Mouse (Mus musculus) MEL (cell line): Measurements from ENCODE around the gene Mthfd1l. TPM values are rescaled to one million over a fixed set of nuclear protein-coding genes. Genes with fewer than 3 reads are reported as not detected.

Experiments
- DNase-seq: peaks from one replicate; pipeline ENCODE4 v3.0.0; 2011; ENCODE audit warnings: low read depth, low spot score
- H3K27ac ChIP-seq: 2 replicates; pipeline ENCODE4 v1.5.1; 2012; ENCODE audit warnings: low read depth, mild to moderate bottlenecking, control low read depth, low read length, moderate library complexity; ENCODE audit not compliant: control insufficient read depth
- H3K27me3 ChIP-seq, 2 experiments: fragments of 150-350 bp in 1 of 2; sonication (generic) in 1 of 2; 2 replicates each; pipeline ENCODE4 v1.6.1; 2012; ENCODE audit warnings: low read length in 2 of 2, mild to moderate bottlenecking in 2 of 2, improper control_type of control experiment in 1 of 2, moderate library complexity in 1 of 2; ENCODE audit not compliant: insufficient read depth in 2 of 2, control insufficient read depth in 1 of 2
- H3K36me3 ChIP-seq, 2 experiments: 2 replicates each; pipeline ENCODE4 v1.6.1; 2012 to 2014; ENCODE audit warnings: low read length in 2 of 2, improper control_type of control experiment in 1 of 2, inconsistent platforms in 1 of 2, mild to moderate bottlenecking in 1 of 2; ENCODE audit not compliant: insufficient read depth in 2 of 2, control insufficient read depth in 1 of 2
- H3K4me1 ChIP-seq, 2 experiments: fragments of 150-350 bp in 1 of 2; sonication (generic) in 1 of 2; 2 replicates each; pipeline ENCODE4 v1.6.1; 2012; ENCODE audit warnings: low read length in 2 of 2, improper control_type of control experiment in 1 of 2, mild to moderate bottlenecking in 1 of 2; ENCODE audit not compliant: insufficient read depth in 2 of 2, control insufficient read depth in 1 of 2
- H3K4me3 ChIP-seq, 2 experiments: fragments of 150-350 bp in 1 of 2; sonication (generic) in 1 of 2; 2 replicates each; pipeline ENCODE4 v1.5.1; 2012; ENCODE audit warnings: low read depth in 2 of 2, low read length in 2 of 2, mild to moderate bottlenecking in 2 of 2, moderate library complexity in 2 of 2, control low read depth in 1 of 2, improper control_type of control experiment in 1 of 2; ENCODE audit not compliant: control insufficient read depth in 1 of 2, insufficient read depth in 1 of 2
- H3K79me2 ChIP-seq: 2 replicates; pipeline ENCODE4 v1.6.1; 2012; ENCODE audit warnings: mild to moderate bottlenecking, low read length, moderate library complexity; ENCODE audit not compliant: control insufficient read depth, poor library complexity, insufficient read depth
- H3K9ac ChIP-seq: 2 replicates; pipeline ENCODE4 v1.6.1; 2012; ENCODE audit warnings: low read depth, mild to moderate bottlenecking, control low read depth, low read length, moderate library complexity; ENCODE audit not compliant: control insufficient read depth, poor library complexity, severe bottlenecking
- H3K9me3 ChIP-seq: fragments of 150-350 bp; sonication (generic); replicated peaks from 2 replicates; pipeline ENCODE4 v1.6.1; 2012; ENCODE audit warnings: mild to moderate bottlenecking, low read length, improper control_type of control experiment, moderate library complexity; ENCODE audit not compliant: insufficient read depth
- BHLHE40 ChIP-seq: IDR thresholded peaks from 2 replicates; pipeline ENCODE4 v1.6.1; 2012; ENCODE audit warnings: low read depth, mild to moderate bottlenecking, inconsistent platforms, low read length, improper control_type of control experiment, borderline replicate concordance
- CTCF ChIP-seq, 3 experiments: IDR thresholded peaks in 2 of 3; conservative IDR thresholded peaks in 1 of 3; 2 replicates each; pipeline ENCODE4 v1.5.1; 2011 to 2012; ENCODE audit warnings: low read length in 3 of 3, low read depth in 2 of 3, mild to moderate bottlenecking in 2 of 3, improper control_type of control experiment in 1 of 3, inconsistent platforms in 1 of 3, mixed read lengths in 1 of 3, moderate library complexity in 1 of 3; ENCODE audit not compliant: control insufficient read depth in 1 of 3, insufficient read depth in 1 of 3, poor library complexity in 1 of 3, severe bottlenecking in 1 of 3
- EP300 ChIP-seq, 2 experiments: IDR thresholded peaks; 2 replicates each; pipeline ENCODE4 v1.6.1; 2011; ENCODE audit warnings: improper control_type of control experiment in 2 of 2, low read length in 2 of 2, low read depth in 1 of 2, mild to moderate bottlenecking in 1 of 2
- ETS1 ChIP-seq: IDR thresholded peaks from 2 replicates; pipeline ENCODE4 v1.6.1; 2012; ENCODE audit warnings: low read depth, mild to moderate bottlenecking, inconsistent platforms, low read length, improper control_type of control experiment, moderate library complexity
- MAFK ChIP-seq: IDR thresholded peaks from 2 replicates; pipeline ENCODE4 v1.6.1; 2011; ENCODE audit warnings: low read depth, mild to moderate bottlenecking, low read length, improper control_type of control experiment, borderline replicate concordance
- MAX ChIP-seq: IDR thresholded peaks from 2 replicates; pipeline ENCODE4 v1.6.1; 2011; ENCODE audit warnings: low read length, improper control_type of control experiment
- MAZ ChIP-seq: IDR thresholded peaks from 2 replicates; pipeline ENCODE4 v1.6.1; 2012; ENCODE audit warnings: low read depth, mild to moderate bottlenecking, inconsistent platforms, low read length, improper control_type of control experiment
- MYC ChIP-seq: IDR thresholded peaks from 2 replicates; pipeline ENCODE4 v1.6.1; 2011; ENCODE audit warnings: low read depth, mild to moderate bottlenecking, low read length, improper control_type of control experiment, moderate library complexity
- NELFE ChIP-seq: IDR thresholded peaks from 2 replicates; pipeline ENCODE4 v1.6.1; 2011; ENCODE audit warnings: low read depth, low read length, improper control_type of control experiment
- POLR2AphosphoS2 ChIP-seq: IDR thresholded peaks from 2 replicates; pipeline ENCODE4 v1.6.1; 2011; ENCODE audit warnings: low read length, improper control_type of control experiment
- RCOR1 ChIP-seq: IDR thresholded peaks from 2 replicates; pipeline ENCODE4 v1.6.1; 2012; ENCODE audit warnings: low read depth, mild to moderate bottlenecking, inconsistent platforms, low read length, improper control_type of control experiment
- TCF12 ChIP-seq: IDR thresholded peaks from 2 replicates; pipeline ENCODE4 v1.6.1; 2014; ENCODE audit warnings: low read depth, mild to moderate bottlenecking, inconsistent platforms, low read length, improper control_type of control experiment, moderate library complexity
- ZC3H11A ChIP-seq: IDR thresholded peaks from 2 replicates; pipeline ENCODE4 v1.6.1; 2012; ENCODE audit warnings: low read depth, mild to moderate bottlenecking, inconsistent platforms, low read length, improper control_type of control experiment
- polyA plus RNA-seq, 2 experiments: library from polyadenylated mRNA; stranded (reverse) in 1 of 2; unstranded in 1 of 2; fragments of >175 nt in 1 of 2; fragments of >200 nt in 1 of 2; gene quantifications; 2 replicates each; pipeline versions ENCODE4 v1.2.1 to v1.2.4; 2012; ENCODE audit warnings: low replicate concordance in 2 of 2, low read depth in 1 of 2; ENCODE audit not compliant: insufficient read length in 2 of 2, insufficient read depth in 1 of 2, missing spikeins in 1 of 2
- total RNA-seq: library from RNA; depleted of rRNA; stranded (reverse); fragments of 300-350 nt; gene quantifications from 2 replicates; pipeline ENCODE4 v1.2.3, GENCODE M21; 2012

Mthfd1l gene
- total and polyA plus RNA-seq, 3 experiments: 43.1 to 1,097 (median 83.0) TPM

DNA sequence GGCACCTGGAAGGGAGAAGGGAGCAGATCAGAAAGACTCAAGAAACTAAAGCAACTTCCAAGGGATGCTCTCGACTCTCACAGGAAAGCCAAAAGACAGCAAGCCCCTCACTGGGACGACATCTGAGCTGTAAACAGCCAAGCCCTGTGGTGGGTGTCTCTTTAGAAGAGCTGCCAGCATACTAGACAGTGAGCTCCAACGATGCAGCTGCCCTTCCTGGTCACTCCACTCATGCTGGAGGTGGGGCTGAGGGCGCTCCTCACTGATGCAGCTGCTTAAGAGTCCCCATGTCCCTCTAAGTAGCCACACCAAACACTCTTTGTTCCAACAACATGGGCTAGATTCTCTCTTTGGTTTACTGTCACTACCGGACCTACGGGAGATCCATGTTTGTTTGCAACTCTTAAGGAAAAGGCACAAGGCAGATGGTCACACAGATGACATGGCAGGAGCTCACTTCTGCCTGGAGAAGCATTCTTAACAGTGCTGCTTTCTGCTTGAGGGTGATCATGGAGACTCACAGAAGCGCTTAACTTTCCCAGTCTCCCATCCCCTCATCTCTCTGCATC is 96.4 kb downstream of the Mthfd1l start:
- Histone ChIP-seq H3K36me3 (peaks cover 5 to 26% of the 10 kb centered on the region in 2 experiments), H3K27ac (no peak overlapping the region), H3K79me2 (no peaks in the 10 kb centered on the region), H3K9me3 (no peaks in the 10 kb centered on the region), H3K4me1 (peaks cover 25 to 38% of the 10 kb centered on the region in 2 experiments), H3K9ac (no peak overlapping the region), H3K27me3 (no peaks in the 10 kb centered on the region), H3K4me3 (no peak overlapping the region)
- no peak for DNase-seq
- TF ChIP-seq MYC (no peak), MAFK (no peak)

DNA sequence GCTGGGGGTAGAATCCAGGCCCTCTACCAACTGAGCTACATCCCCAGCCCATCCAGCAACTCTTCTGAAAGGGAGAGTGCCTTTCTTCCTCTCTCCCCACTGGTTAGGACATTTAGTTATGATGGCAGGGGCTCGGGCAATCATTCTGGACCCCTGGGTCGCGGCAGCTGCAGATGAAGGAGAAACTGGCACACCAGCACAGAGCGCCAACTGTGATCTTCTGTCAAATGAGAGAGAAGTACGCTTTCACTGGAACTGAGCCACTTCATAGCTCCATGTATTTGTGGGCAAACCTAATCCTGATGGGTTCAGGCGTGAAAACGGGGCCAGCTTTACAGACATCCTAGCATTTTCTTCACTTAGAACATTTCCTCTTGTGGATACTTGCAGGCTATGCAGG is 97.1 kb downstream of the Mthfd1l start:
- peaks cover 23 to 35% of the 10 kb centered on the region in 2 experiments for H3K4me1 ChIP-seq
- no peak for DNase-seq
- no peak overlapping the region for H3K9ac ChIP-seq
- H3K27me3 ChIP-seq: no peaks in the 10 kb centered on the region
- no peaks in the 10 kb centered on the region for H3K79me2 ChIP-seq
- H3K4me3 ChIP-seq: no peak overlapping the region
- TF ChIP-seq BHLHE40 (no peak), ZC3H11A (no peak), MAZ (no peak), POLR2AphosphoS2 (no peak)
- TF ChIP-seq, all 39 proteins: peak for 0
- H3K36me3 ChIP-seq: peaks cover 5 to 21% of the 10 kb centered on the region in 2 experiments
- no peaks in the 10 kb centered on the region for H3K9me3 ChIP-seq
- no peak overlapping the region for H3K27ac ChIP-seq

DNA sequence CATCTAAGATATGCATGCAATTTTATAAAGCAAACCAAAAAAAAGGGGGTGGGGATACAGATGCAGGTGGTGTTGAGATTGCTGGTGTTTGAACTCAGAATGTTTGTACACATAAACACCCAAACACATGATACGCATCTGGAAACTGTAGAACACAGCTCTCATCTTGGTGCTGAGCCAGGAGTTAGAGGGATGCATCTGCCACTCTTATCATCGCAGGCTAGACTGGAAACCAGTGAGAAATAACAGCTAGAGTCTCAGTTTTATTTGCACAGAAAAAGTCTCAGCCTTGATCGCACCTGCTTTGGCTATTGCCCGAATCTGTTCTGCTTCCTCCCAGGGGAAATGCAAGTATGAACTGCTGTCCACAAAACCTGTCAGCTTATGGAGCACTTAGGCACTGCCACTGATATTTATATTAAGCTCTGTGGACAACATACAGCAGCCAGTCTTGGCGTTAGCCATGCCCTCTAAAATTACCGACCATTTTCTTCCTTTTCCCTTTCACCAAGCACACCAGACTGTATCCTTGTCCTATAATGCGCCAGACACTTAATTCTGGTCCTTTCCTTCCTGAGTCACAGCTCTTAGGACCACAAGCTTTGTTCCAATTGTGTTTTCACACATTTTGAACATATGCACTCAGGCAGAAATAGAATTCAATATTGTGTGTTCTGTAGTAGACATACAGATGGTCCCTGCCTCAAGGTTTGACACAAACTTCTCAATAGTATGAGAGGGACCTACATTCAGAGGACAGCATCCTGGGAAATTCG is 98.3 kb downstream of the Mthfd1l start:
- Histone ChIP-seq H3K9me3 (no peaks in the 10 kb centered on the region), H3K79me2 (no peaks in the 10 kb centered on the region), H3K36me3 (peaks cover 5 to 10% of the 10 kb centered on the region in 2 experiments), H3K27me3 (no peaks in the 10 kb centered on the region), H3K4me1 (peaks cover 15 to 24% of the 10 kb centered on the region in 2 experiments), H3K4me3 (no peak overlapping the region), H3K27ac (peak overlapping the region; percentile 20; the same call in 1 of the 2 replicates), H3K9ac (no peak overlapping the region)
- TF ChIP-seq EP300 (IDR thresholded peaks at IDR 0.05; ENCODE audit: low read depth in 1 of 2, low read length in 2 of 2): peak; percentile 47 to 54
- TF ChIP-seq TCF12: peak; percentile 46; the same call in 1 of the 2 replicates
- 0 out of 2 replicates have a peak, but pooled peaks have one; percentile 21 for TF ChIP-seq NELFE
- peak; percentile 19; the same call in 1 of the 2 replicates for TF ChIP-seq ETS1
- no peak for TF ChIP-seq MAX
- no peak for TF ChIP-seq CTCF (IDR thresholded peaks at IDR 0.05 in 2 of 3, conservative IDR thresholded peaks at IDR 0.05 in 1 of 3; ENCODE audit: control insufficient read depth in 1 of 3, insufficient read depth in 1 of 3, low read depth in 2 of 3, low read length in 3 of 3, poor library complexity in 1 of 3, severe bottlenecking in 1 of 3)
- peak; percentile 42; the same call in 1 of the 2 replicates for TF ChIP-seq RCOR1
- DNase-seq: peak; percentile 59
